Mouse (Mus musculus) stomach, postnatal 0 days (tissue): ENCODE measurements around the gene Rras2. TPM values are rescaled to one million over a fixed set of nuclear protein-coding genes. Genes with fewer than 3 reads are reported as not detected.
A peak's percentile ranks its signal among the peaks of the same experiment; 100 is the strongest.

Experiments used
- ATAC-seq: fragments of 200-750 bp; cut with Nextera tagmentation; 2 replicates; pipeline ENCODE4 v1.8.0; 2017; ENCODE audit not compliant: low FRiP score, low TSS enrichment
- DNase-seq: peaks from one replicate; pipeline ENCODE4 v3.0.0-alpha.2; 2016; ENCODE audit warnings: low spot score
- H3K27ac ChIP-seq: fragments of 300-500 bp; sonication (generic); replicated peaks from 2 replicates; pipeline ENCODE4 v1.5.1; 2014; ENCODE audit warnings: mild to moderate bottlenecking, control low read depth
- H3K27me3 ChIP-seq: fragments of 300-500 bp; sonication (generic); 2 replicates; pipeline ENCODE4 v1.6.1; 2014; ENCODE audit warnings: low read length; ENCODE audit not compliant: control insufficient read depth, insufficient read depth
- H3K36me3 ChIP-seq: fragments of 300-500 bp; sonication (generic); 2 replicates; pipeline ENCODE4 v1.6.1; 2014; ENCODE audit warnings: low read length, mixed read lengths; ENCODE audit not compliant: control insufficient read depth, insufficient read depth
- H3K4me1 ChIP-seq: fragments of 300-500 bp; sonication (generic); replicated peaks from 2 replicates; pipeline ENCODE4 v1.6.1; 2014; ENCODE audit warnings: antibody characterized with exemption; ENCODE audit not compliant: control insufficient read depth, insufficient read depth
- H3K4me2 ChIP-seq: fragments of 300-500 bp; sonication (generic); replicated peaks from 2 replicates; pipeline ENCODE4 v1.6.1; 2014; ENCODE audit warnings: low read depth, mild to moderate bottlenecking, control low read depth, moderate library complexity
- H3K4me3 ChIP-seq: fragments of 300-500 bp; sonication (generic); 2 replicates; pipeline ENCODE4 v1.5.1; 2014; ENCODE audit warnings: low read depth, low read length, control low read depth
- H3K9ac ChIP-seq: fragments of 300-500 bp; sonication (generic); 2 replicates; pipeline ENCODE4 v1.6.1; 2014; ENCODE audit warnings: mild to moderate bottlenecking, low read length, control low read depth, mixed read lengths
- H3K9me3 ChIP-seq: fragments of 300-500 bp; sonication (generic); 2 replicates; pipeline ENCODE4 v1.6.1; 2016; ENCODE audit warnings: low read length; ENCODE audit not compliant: control insufficient read depth
- CTCF ChIP-seq: IDR thresholded peaks from 2 replicates; pipeline ENCODE4 v1.5.1; 2016; ENCODE audit warnings: antibody characterized with exemption, low read depth, mild to moderate bottlenecking, moderate library complexity
- EP300 ChIP-seq: optimal IDR thresholded peaks from 2 replicates; pipeline ENCODE3; 2016; ENCODE audit warnings: antibody characterized with exemption
- WGBS: fragments of 180-500 bp; shearing (Covaris S2); extraction: QIAGEN DNeasy Blood & Tissue Kit; methylation state at CpG from one replicate; pipeline ENCODE4 v1.1.7; 2014; 5-methylcytosine and 5-hydroxymethylcytosine counted together
- polyA plus RNA-seq: library from polyadenylated mRNA; unstranded; fragments of >200 nt; fragmentation: Nextera tagmentation; extraction: Ambion mirVana; gene quantifications from 2 replicates; pipeline ENCODE4 v1.2.1, GENCODE M21; 2015

The Rras2 gene
- polyA plus RNA-seq, 1 experiment from 2014 or later, result 26.2 TPM

DNA sequence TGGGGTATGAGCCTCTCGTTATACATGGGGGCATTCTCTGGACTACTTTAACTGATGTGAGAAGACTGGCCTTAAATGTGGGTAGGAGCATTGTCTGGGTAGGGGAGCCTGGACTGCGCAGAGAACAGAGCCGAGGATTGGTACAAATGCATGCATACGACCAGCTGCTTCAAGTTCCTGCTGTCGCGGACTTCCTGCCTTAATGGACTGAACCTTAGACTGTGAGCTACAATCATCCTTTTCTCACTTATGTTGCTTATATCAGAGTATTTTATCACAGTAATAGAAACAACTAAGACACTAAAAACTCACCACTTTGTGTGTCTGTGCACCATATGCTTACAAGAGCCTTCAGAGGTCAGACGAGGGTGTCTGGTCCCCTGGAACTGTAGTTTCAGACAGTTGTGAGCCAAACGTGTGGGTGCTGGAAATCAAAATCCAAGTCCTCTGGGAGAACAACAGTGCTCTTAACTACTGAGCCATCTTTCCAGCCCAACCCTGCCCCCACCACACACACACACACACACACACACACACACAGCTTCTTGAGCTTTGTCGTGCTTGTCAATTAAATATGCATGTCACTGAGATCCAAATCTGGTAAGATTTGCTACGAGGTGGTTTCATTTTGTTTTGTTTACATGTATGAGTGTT, 26.6 kb downstream of the Rras2 start:
- Histone ChIP-seq H3K9ac (no peak overlapping the region), H3K27ac (no peak overlapping the region), H3K4me1 (peaks cover 10% of the 10 kb centered on the region; the same call in 1 of the 2 replicates), H3K4me3 (no peak overlapping the region), H3K27me3 (no peaks in the 10 kb centered on the region), H3K9me3 (no peaks in the 10 kb centered on the region), H3K36me3 (no peaks in the 10 kb centered on the region), H3K4me2 (no peak overlapping the region)
- ATAC-seq (no peak), DNase-seq (no peak)
- no peak for TF ChIP-seq EP300
- no peak for TF ChIP-seq CTCF
- 58% methylated on average over 10 of the region's 10 CpGs for WGBS

DNA sequence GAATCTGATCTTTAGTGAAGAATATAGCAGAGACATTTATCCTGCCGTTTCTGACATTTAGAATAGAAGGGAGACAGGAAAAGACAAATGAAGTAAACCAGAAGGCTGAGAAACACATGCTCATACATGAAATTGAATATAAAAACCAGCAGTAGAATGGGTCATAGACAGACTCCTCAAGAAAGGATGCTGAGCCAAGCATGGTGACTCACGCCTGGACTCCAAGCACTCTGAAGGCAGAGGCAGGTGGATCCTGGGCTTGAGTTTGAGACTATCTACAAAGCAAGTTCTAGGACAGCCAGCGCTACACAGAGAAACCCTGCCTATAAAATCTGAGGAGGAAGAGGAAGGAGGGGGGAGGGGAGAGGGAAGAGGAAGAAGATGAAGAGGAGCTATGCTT, 27.4 kb downstream of the Rras2 start:
- 68% methylated on average over 3 of the region's 3 CpGs for WGBS
- TF ChIP-seq EP300 (no peak), CTCF (no peak)
- Histone ChIP-seq H3K9me3 (no peaks in the 10 kb centered on the region), H3K4me1 (peaks cover 10% of the 10 kb centered on the region; the same call in 1 of the 2 replicates), H3K27me3 (no peaks in the 10 kb centered on the region), H3K4me3 (no peak overlapping the region), H3K4me2 (no peak overlapping the region), H3K9ac (no peak overlapping the region), H3K36me3 (no peaks in the 10 kb centered on the region), H3K27ac (no peak overlapping the region)
- ATAC-seq (no peak), DNase-seq (no peak)

DNA sequence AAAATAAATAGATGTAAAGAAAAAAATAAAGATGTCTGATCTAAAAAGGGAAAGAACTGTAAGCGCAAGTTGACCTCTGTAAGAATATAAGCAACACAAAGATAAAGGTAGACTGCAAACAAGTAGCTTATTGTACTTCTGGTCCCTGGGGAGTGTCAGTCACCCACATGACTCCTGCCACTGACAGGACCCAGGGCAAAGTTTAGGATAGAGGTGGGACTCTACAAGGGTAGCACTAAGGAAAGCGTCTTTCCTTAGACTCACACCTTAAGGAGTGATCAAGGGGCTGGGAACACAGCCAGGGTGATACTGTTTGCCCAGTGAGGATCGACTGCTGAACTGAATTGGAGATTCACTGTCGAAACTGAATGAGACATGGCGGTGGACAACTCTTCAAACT, 28.7 kb downstream of the Rras2 start:
- 54% methylated on average over 5 of the region's 5 CpGs for WGBS
- Histone ChIP-seq H3K27me3 (no peaks in the 10 kb centered on the region), H3K27ac (no peak overlapping the region), H3K9me3 (no peaks in the 10 kb centered on the region), H3K4me3 (no peak overlapping the region), H3K36me3 (no peaks in the 10 kb centered on the region), H3K4me2 (no peak overlapping the region), H3K9ac (no peak overlapping the region), H3K4me1 (peaks cover 8% of the 10 kb centered on the region; the same call in 1 of the 2 replicates)
- ATAC-seq (peak; percentile 68; the same call in 1 of the 2 replicates), DNase-seq (no peak)
- TF ChIP-seq EP300 (no peak), CTCF (no peak)

DNA sequence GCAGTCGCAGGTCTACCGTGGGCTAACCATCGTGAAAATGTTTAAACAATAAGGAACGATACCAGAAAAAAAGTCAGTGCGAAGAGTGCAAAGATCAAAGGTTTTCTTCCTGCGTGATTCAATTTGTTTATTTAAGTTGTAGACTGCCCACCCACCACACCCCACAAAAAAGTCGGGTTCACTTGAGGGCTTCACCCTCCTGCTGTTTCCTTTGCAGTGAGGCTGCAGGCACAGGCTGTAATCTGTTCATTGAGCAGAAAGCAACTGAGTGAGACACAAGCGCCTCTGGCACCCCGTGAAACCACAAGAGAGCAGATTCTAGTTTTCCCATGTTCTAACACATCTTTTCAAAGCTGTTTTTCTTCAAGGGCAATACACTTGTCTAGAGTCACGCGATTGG, 29.6 kb downstream of the Rras2 start:
- peak; percentile 42 for DNase-seq
- 0 out of 2 replicates have a peak overlapping the region, but pooled peaks have one; percentile 24 for H3K27ac ChIP-seq
- H3K4me2 ChIP-seq, result no peak overlapping the region
- H3K9ac ChIP-seq, result no peak overlapping the region
- H3K9me3 ChIP-seq, result no peaks in the 10 kb centered on the region
- TF ChIP-seq CTCF, result no peak
- no peaks in the 10 kb centered on the region for H3K36me3 ChIP-seq
- WGBS, result 20% methylated on average over 11 of the region's 11 CpGs
- no peaks in the 10 kb centered on the region for H3K27me3 ChIP-seq
- H3K4me1 ChIP-seq, result peaks cover 8% of the 10 kb centered on the region; the same call in 1 of the 2 replicates
- H3K4me3 ChIP-seq, result no peak overlapping the region
- ATAC-seq, result 0 out of 2 replicates have a peak, but pooled peaks have one; percentile 31

DNA sequence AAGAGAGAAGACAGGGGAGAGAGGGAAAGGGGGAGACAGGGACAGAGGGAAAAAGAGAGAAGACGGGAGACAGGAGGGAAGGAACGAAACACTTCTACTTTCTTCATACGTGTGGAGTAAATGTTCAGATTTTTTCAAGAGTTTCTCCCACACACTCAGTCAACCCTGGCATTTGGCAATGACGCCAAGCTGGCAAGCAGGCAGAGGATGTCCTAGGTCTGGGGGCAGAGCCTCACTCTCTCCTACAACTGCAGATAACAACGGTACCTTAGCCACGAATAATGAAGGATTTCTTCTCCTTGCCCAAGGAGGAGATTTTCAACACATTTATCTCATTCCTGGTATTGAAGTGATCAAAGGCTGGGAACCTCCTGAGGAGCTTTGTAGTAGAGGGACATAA, 30.2 kb downstream of the Rras2 start:
- no peaks in the 10 kb centered on the region for H3K27me3 ChIP-seq
- H3K36me3 ChIP-seq, result no peaks in the 10 kb centered on the region
- no peak for ATAC-seq
- 40% methylated on average over 6 of the region's 6 CpGs for whole genome bisulfite sequencing
- TF ChIP-seq CTCF (no peak), EP300 (no peak)
- DNase-seq, result no peak
- peaks cover 8% of the 10 kb centered on the region; the same call in 1 of the 2 replicates for H3K4me1 ChIP-seq
- H3K9ac ChIP-seq, result no peak overlapping the region
- no peak overlapping the region for H3K27ac ChIP-seq
- H3K4me3 ChIP-seq, result no peak overlapping the region
- no peak overlapping the region for H3K4me2 ChIP-seq
- no peaks in the 10 kb centered on the region for H3K9me3 ChIP-seq

DNA sequence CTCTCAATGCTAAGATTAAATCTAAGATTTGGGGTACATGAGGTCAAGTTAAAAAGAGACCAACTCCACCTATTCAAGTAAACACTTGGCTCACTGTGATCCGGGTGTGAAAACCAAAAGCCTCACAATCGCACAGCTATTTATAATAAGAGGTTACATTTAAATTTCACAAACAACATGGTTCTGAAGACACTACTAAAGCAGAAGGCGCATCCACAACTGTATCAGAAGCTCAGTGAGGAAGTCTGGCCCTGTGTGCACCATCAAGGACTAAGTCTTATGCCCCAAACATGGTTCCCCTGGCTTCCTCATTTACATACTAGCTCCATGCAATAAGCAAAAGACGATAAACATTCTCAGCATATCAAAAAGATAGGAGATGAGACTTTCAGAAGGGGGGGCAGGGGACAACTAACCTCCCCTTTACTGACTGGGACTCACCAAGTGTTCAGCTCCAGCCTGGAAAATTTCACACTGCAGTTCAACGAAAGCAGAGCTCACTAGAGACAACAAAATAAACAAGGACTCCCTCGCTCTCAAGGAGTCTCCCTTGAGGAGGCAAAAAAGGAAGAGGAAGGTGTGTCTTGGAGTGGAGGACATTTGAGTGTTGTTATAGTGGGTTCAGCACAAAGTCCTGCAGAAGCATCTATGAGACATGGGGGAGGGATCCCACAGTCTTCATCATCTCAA, 31.4 kb downstream of the Rras2 start:
- H3K9ac ChIP-seq, result no peak overlapping the region
- ATAC-seq, result no peak
- no peak overlapping the region for H3K4me3 ChIP-seq
- DNase-seq, result no peak
- no peak overlapping the region for H3K27ac ChIP-seq
- no peaks in the 10 kb centered on the region for H3K27me3 ChIP-seq
- H3K4me2 ChIP-seq, result no peak overlapping the region
- TF ChIP-seq EP300 (no peak), CTCF (no peak)
- no peaks in the 10 kb centered on the region for H3K9me3 ChIP-seq
- no peaks in the 10 kb centered on the region for H3K36me3 ChIP-seq
- H3K4me1 ChIP-seq, result peaks cover 8% of the 10 kb centered on the region; the same call in 1 of the 2 replicates
- 40% methylated on average over 6 of the region's 6 CpGs for WGBS
